ENCODE assay signal across 15 mouse cellular contexts in genomic region chr11:72234013-72234412, GRCm38 (mm10). TPM values are rescaled to one million over a fixed set of nuclear protein-coding genes. Genes with fewer than 3 reads are reported as not detected.
DNase-seq lines count a peak whose midpoint lies in the region; ATAC-seq lines count a peak whose summit lies in the region.
"Had no signal": no experiment of that assay in that cellular context is flagged by ENCODE, and none has a peak within 500 bp of the region (broad histone marks: within the 10 kb centered on the region; RNA-seq: fewer than 3 reads in every experiment).

No protein-coding gene starts in this region.

- H3K4me1 ChIP-seq in forebrain, embryonic 11.5 days (replicated peaks; ENCODE audit: control insufficient read depth, insufficient read depth, low read length) = no peaks in the 10 kb centered on the region
- H3K4me1 ChIP-seq in forebrain, embryonic 16.5 days (replicated peaks; ENCODE audit: control insufficient read depth, insufficient read depth, low read length) = no peaks in the 10 kb centered on the region
- H3K4me1 ChIP-seq: liver, embryonic 13.5 days; midbrain, embryonic 10.5 days; neural tube, embryonic 15.5 days; stomach, embryonic 15.5 days had no signal

- H3K9ac ChIP-seq in forebrain, embryonic 11.5 days (ENCODE audit: low read length) = no peak overlapping the region
- no peak overlapping the region for H3K9ac ChIP-seq in forebrain, embryonic 16.5 days (replicated peaks; ENCODE audit: low read depth, low read length)
- H3K9ac ChIP-seq: liver, embryonic 13.5 days; neural tube, embryonic 15.5 days; stomach, embryonic 15.5 days had no signal

- H3K36me3 ChIP-seq in forebrain, embryonic 11.5 days (ENCODE audit: control insufficient read depth, insufficient read depth, low read length) = no peaks in the 10 kb centered on the region
- no peaks in the 10 kb centered on the region for H3K36me3 ChIP-seq in forebrain, embryonic 16.5 days (ENCODE audit: control insufficient read depth, insufficient read depth)
- H3K36me3 ChIP-seq: liver, embryonic 13.5 days; midbrain, embryonic 10.5 days; neural tube, embryonic 15.5 days; stomach, embryonic 15.5 days had no signal

- H3K9me3 ChIP-seq in forebrain, embryonic 11.5 days (ENCODE audit: control insufficient read depth, low read length) = no peaks in the 10 kb centered on the region
- no peaks in the 10 kb centered on the region for H3K9me3 ChIP-seq in forebrain, embryonic 16.5 days (ENCODE audit: control insufficient read depth, low read length)
- H3K9me3 ChIP-seq: liver, embryonic 13.5 days; midbrain, embryonic 10.5 days; neural tube, embryonic 15.5 days; stomach, embryonic 15.5 days had no signal

- H3K27me3 ChIP-seq in forebrain, embryonic 11.5 days (ENCODE audit: control insufficient read depth, insufficient read depth, low read length) = no peaks in the 10 kb centered on the region
- no peaks in the 10 kb centered on the region for H3K27me3 ChIP-seq in forebrain, embryonic 16.5 days (replicated peaks; ENCODE audit: control insufficient read depth, insufficient read depth, low read length)
- H3K27me3 ChIP-seq: neural tube, embryonic 15.5 days; stomach, embryonic 15.5 days had no signal

- WGBS in forebrain, embryonic 11.5 days = 78% methylated on average over 5 of the region's 5 CpGs
- 72% methylated on average over 5 of the region's 5 CpGs for WGBS in forebrain, embryonic 16.5 days

- no peak overlapping the region for H3K4me3 ChIP-seq in forebrain, embryonic 11.5 days (ENCODE audit: low read depth, low read length)
- H3K4me3 ChIP-seq in forebrain, embryonic 16.5 days (replicated peaks; ENCODE audit: low read length) = no peak overlapping the region
- H3K4me3 ChIP-seq: liver, embryonic 13.5 days; midbrain, embryonic 10.5 days; neural tube, embryonic 15.5 days; stomach, embryonic 15.5 days had no signal

- H3K4me2 ChIP-seq in forebrain, embryonic 11.5 days (ENCODE audit: low read depth, low read length, severe bottlenecking) = no peak overlapping the region
- H3K4me2 ChIP-seq in forebrain, embryonic 16.5 days (ENCODE audit: low read length) = no peak overlapping the region
- H3K4me2 ChIP-seq: liver, embryonic 13.5 days; neural tube, embryonic 15.5 days; stomach, embryonic 15.5 days had no signal

- DNase-seq in forebrain, embryonic 11.5 days (ENCODE audit: low spot score) = peak; percentile 44
- DNase-seq in layer of hippocampus, adult 11-12 months (ENCODE audit: low spot score) = peak; percentile 71
- DNase-seq in right cerebral cortex, adult 18-20 months = peak; percentile 65
- no peak for DNase-seq in lung, postnatal 4 days
- DNase-seq in lung, postnatal 14 days = no peak
- no peak for DNase-seq in lung, postnatal 10 days
- DNase-seq: liver, embryonic 13.5 days had no signal

- H3K27ac ChIP-seq in forebrain, embryonic 11.5 days (ENCODE audit: low read depth, low read length) = no peak overlapping the region
- H3K27ac ChIP-seq in forebrain, embryonic 16.5 days (ENCODE audit: low read length) = no peak overlapping the region
- H3K27ac ChIP-seq: liver, embryonic 13.5 days; midbrain, embryonic 10.5 days; neural tube, embryonic 15.5 days; stomach, embryonic 15.5 days had no signal

- no peak for ATAC-seq in forebrain, embryonic 11.5 days (replicated peaks; ENCODE audit: low FRiP score)
- ATAC-seq in forebrain, embryonic 16.5 days = no peak
- 0 out of 2 replicates have a peak, but pooled peaks have one; percentile 22 for ATAC-seq in common myeloid progenitor, adult 5-6 weeks (replicated peaks; ENCODE audit: low read depth, poor library complexity, severe bottlenecking)
- ATAC-seq: activated CD4-positive, CD25-positive, alpha-beta regulatory T cell, adult 4 months had no signal

RNA-seq across cellular contexts. Expression of gene Med31, which starts 18.6 kb away (rescaled TPM):
- 47.3 and 48.7 TPM in 2 replicates for polyA plus RNA-seq in forebrain, embryonic 11.5 days (2014; fragmentation: Nextera tagmentation; extraction: Ambion mirVana)
- 61.1 and 67.8 TPM in 2 replicates for polyA plus RNA-seq in forebrain, embryonic 16.5 days (2015; fragmentation: Nextera tagmentation; extraction: Ambion mirVana)
- total RNA-seq in common myeloid progenitor, adult 5-6 weeks (2017) = 10.1 and 17.1 TPM in 2 replicates

RNA-seq across cellular contexts. Expression of gene Txndc17, which starts 26.7 kb away (rescaled TPM):
- 147 and 156 TPM in 2 replicates for polyA plus RNA-seq in forebrain, embryonic 11.5 days (2014; fragmentation: Nextera tagmentation; extraction: Ambion mirVana)
- polyA plus RNA-seq in forebrain, embryonic 16.5 days (2015; fragmentation: Nextera tagmentation; extraction: Ambion mirVana) = 131 and 138 TPM in 2 replicates
- 41.7 and 43.9 TPM in 2 replicates for total RNA-seq in common myeloid progenitor, adult 5-6 weeks (2017)

RNA-seq across cellular contexts. Expression of gene 4933427D14Rik, which starts 26.8 kb away (rescaled TPM):
- 18.7 and 19.2 TPM in 2 replicates for polyA plus RNA-seq in forebrain, embryonic 11.5 days (2014; fragmentation: Nextera tagmentation; extraction: Ambion mirVana)
- polyA plus RNA-seq in forebrain, embryonic 16.5 days (2015; fragmentation: Nextera tagmentation; extraction: Ambion mirVana) = 23.6 and 24.3 TPM in 2 replicates
- total RNA-seq in common myeloid progenitor, adult 5-6 weeks (2017) = 21.7 and 39.7 TPM in 2 replicates

RNA-seq across cellular contexts. Expression of gene Gm43951, which starts 27.4 kb away (rescaled TPM):
- polyA plus RNA-seq in forebrain, embryonic 11.5 days (2014; fragmentation: Nextera tagmentation; extraction: Ambion mirVana) = 0.27 and 0.31 TPM in 2 replicates
- 1.6 TPM in 2 replicates for polyA plus RNA-seq in forebrain, embryonic 16.5 days (2015; fragmentation: Nextera tagmentation; extraction: Ambion mirVana)
- 0.46 TPM in 1 of 2 replicates, not detected in the other for total RNA-seq in common myeloid progenitor, adult 5-6 weeks (2017)
- polyA plus RNA-seq: activated CD4-positive, CD25-positive, alpha-beta regulatory T cell, adult 4 months; liver, embryonic 13.5 days had no signal

RNA-seq across cellular contexts. Expression of gene Slc13a5, which starts 33.0 kb away (rescaled TPM):
- polyA plus RNA-seq in forebrain, embryonic 11.5 days (2014; fragmentation: Nextera tagmentation; extraction: Ambion mirVana) = not detected in 2 replicates
- 0.35 and 0.65 TPM in 2 replicates for polyA plus RNA-seq in forebrain, embryonic 16.5 days (2015; fragmentation: Nextera tagmentation; extraction: Ambion mirVana)
- 0.34 TPM in 1 of 2 replicates, not detected in the other for total RNA-seq in common myeloid progenitor, adult 5-6 weeks (2017)
- total RNA-seq: gastrocnemius, adult 8-10 months; heart, postnatal 25 days had no signal
- polyA plus RNA-seq: activated CD4-positive, CD25-positive, alpha-beta regulatory T cell, adult 4 months; liver, embryonic 13.5 days had no signal

Comparison
In these comparisons a context has a peak if more than half of its experiments do, and no peak if none do; other contexts are left out.
1. DNase-seq: peak in forebrain, embryonic 11.5 days (single experiment), layer of hippocampus, adult 11-12 months (single experiment) and right cerebral cortex, adult 18-20 months (single experiment); none in lung, postnatal 4 days (0 of 2), lung, postnatal 14 days (single experiment) and lung, postnatal 10 days (single experiment).